Mouse (Mus musculus) midbrain, postnatal 0 days (tissue): ENCODE measurements around the gene Olfr556. TPM values are rescaled to one million over a fixed set of nuclear protein-coding genes. Genes with fewer than 3 reads are reported as not detected.

Experiments
- ATAC-seq: fragments of 200-750 bp; cut with Nextera tagmentation; 2 replicates; pipeline ENCODE4 v1.8.0; 2017; ENCODE audit warnings: moderate number of reproducible peaks, mild to moderate bottlenecking, moderate TSS enrichment, moderate library complexity; ENCODE audit not compliant: low FRiP score
- DNase-seq: peaks from one replicate; pipeline ENCODE4 v3.0.0-alpha.2; 2015; ENCODE audit warnings: low spot score
- H3K27ac ChIP-seq: fragments of 300-500 bp; sonication (generic); 2 replicates; pipeline ENCODE4 v1.5.1; 2014; ENCODE audit warnings: low read depth, mild to moderate bottlenecking, low read length, mixed read lengths
- H3K27me3 ChIP-seq: fragments of 300-500 bp; sonication (generic); 2 replicates; pipeline ENCODE4 v1.6.1; 2014; ENCODE audit warnings: low read length, control low read depth, mixed read lengths; ENCODE audit not compliant: insufficient read depth
- H3K36me3 ChIP-seq: fragments of 300-500 bp; sonication (generic); 2 replicates; pipeline ENCODE4 v1.6.1; 2014; ENCODE audit warnings: low read length, control low read depth, mixed read lengths; ENCODE audit not compliant: insufficient read depth
- H3K4me1 ChIP-seq: fragments of 300-500 bp; sonication (generic); 2 replicates; pipeline ENCODE4 v1.6.1; 2014; ENCODE audit warnings: mild to moderate bottlenecking, control low read depth, antibody characterized with exemption, low read length, mixed read lengths; ENCODE audit not compliant: insufficient read depth
- H3K4me2 ChIP-seq: fragments of 300-500 bp; sonication (generic); 2 replicates; pipeline ENCODE4 v1.6.1; 2014; ENCODE audit warnings: low read depth, mild to moderate bottlenecking, low read length, mixed read lengths; ENCODE audit not compliant: poor library complexity, severe bottlenecking
- H3K4me3 ChIP-seq: fragments of 300-500 bp; sonication (generic); 2 replicates; pipeline ENCODE4 v1.5.1; 2014; ENCODE audit warnings: low read depth, mild to moderate bottlenecking, low read length, moderate library complexity
- H3K9ac ChIP-seq: fragments of 300-500 bp; sonication (generic); replicated peaks from 2 replicates; pipeline ENCODE4 v1.6.1; 2014; ENCODE audit warnings: mild to moderate bottlenecking, low read length, moderate library complexity, mixed read lengths; ENCODE audit not compliant: poor library complexity, severe bottlenecking
- H3K9me3 ChIP-seq: fragments of 300-500 bp; sonication (generic); 2 replicates; pipeline ENCODE4 v1.6.1; 2016; ENCODE audit warnings: low read length, control low read depth
- CTCF ChIP-seq: IDR thresholded peaks from 2 replicates; pipeline ENCODE4 v1.5.1; 2016; ENCODE audit warnings: antibody characterized with exemption, mild to moderate bottlenecking
- WGBS: fragments of 180-500 bp; shearing (Covaris S2); extraction: QIAGEN DNeasy Blood & Tissue Kit; methylation state at CpG from one replicate; pipeline ENCODE4 v1.1.7; 2014; 5-methylcytosine and 5-hydroxymethylcytosine counted together
- polyA plus RNA-seq: library from polyadenylated mRNA; unstranded; fragments of >200 nt; fragmentation: Nextera tagmentation; extraction: Ambion mirVana; gene quantifications from 2 replicates; pipeline ENCODE4 v1.2.1, GENCODE M21; 2015
- total RNA-seq: library from RNA; depleted of rRNA; stranded (reverse); fragments of >200 nt; gene quantifications from 2 replicates; pipeline ENCODE4 v1.2.3, GENCODE M21; 2014; rRNA removed

Gene Olfr556
- total and polyA plus RNA-seq, 2 experiments from 2014 or later = not detected

DNA sequence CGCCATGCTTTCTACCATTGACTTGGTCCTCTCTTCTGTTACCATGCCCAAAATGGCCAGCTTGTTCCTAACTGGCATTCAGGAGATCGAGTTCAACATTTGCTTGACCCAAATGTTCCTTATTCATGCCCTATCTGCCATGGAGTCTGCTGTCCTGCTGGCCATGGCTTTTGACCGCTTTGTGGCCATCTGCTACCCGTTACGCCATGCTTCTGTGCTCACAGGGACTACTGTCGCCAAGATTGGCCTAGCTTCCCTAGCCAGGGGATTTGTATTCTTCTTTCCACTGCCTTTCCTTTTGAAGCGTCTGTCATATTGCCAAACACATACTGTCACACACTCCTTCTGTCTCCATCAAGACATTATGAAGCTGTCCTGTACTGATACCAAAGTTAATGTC, 33.8 kb downstream of the Olfr556 start:
- Histone ChIP-seq H3K9ac (no peak overlapping the region), H3K36me3 (no peaks in the 10 kb centered on the region), H3K9me3 (no peaks in the 10 kb centered on the region), H3K4me3 (no peak overlapping the region), H3K27ac (no peak overlapping the region), H3K4me1 (no peaks in the 10 kb centered on the region), H3K4me2 (no peak overlapping the region), H3K27me3 (no peaks in the 10 kb centered on the region)
- TF ChIP-seq CTCF = no peak
- WGBS = 90% methylated on average over 7 of the region's 7 CpGs
- no peak for DNase-seq
- no peak for ATAC-seq

DNA sequence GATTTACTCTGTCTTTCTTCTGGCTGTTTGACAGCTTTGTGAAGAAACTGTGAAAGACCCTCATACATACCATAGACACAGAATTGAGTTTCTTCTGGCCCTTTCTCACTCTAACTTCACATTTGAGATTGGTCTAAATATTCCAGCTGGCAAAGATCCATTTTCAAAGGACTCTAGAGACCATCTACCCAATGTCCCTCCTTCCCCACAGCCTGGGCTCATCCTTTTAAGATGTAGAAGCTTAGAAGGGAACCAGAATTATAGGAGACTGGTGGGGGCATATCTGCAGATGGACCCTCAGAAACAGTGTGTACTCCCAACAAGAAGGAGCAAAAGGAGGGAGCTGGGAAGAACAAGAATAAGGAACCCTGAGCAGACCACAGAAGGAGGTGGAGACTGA, 37.2 kb downstream of the Olfr556 start, which contains the start of gene Olfr558:
TSS of gene Olfr558 (plus strand) at position 301 of the 400 bp plus-strand sequence.
- H3K4me1 ChIP-seq = no peaks in the 10 kb centered on the region
- DNase-seq = no peak
- TF ChIP-seq CTCF = no peak
- H3K9me3 ChIP-seq = no peaks in the 10 kb centered on the region
- H3K9ac ChIP-seq = no peak within 1 kb of the TSS
- no peak for ATAC-seq
- H3K27ac ChIP-seq = no peak within 1 kb of the TSS
- H3K36me3 ChIP-seq = no peaks in the 10 kb centered on the region
- H3K4me2 ChIP-seq = no peak within 1 kb of the TSS
- H3K27me3 ChIP-seq = no peaks in the 10 kb centered on the region
- no peak within 1 kb of the TSS for H3K4me3 ChIP-seq

- no peaks in the 10 kb centered on the region for H3K27me3 ChIP-seq
- H3K4me3 ChIP-seq = no peak within 1 kb of the TSS
- WGBS = 47% methylated on average over 1 of the region's 1 CpGs
These were observed 54.3 kb downstream of the Olfr556 start, which contains the start of gene Olfr33 for GRCm38 (mm10) chr7:102718970-102719369. Gene Olfr33, minus strand, starts transcription at chr7:102719070.

More at GRCm38 (mm10) chr7:102718970-102719369, 54.3 kb downstream of the Olfr556 start, which contains the start of gene Olfr33:
- Histone ChIP-seq H3K36me3 (no peaks in the 10 kb centered on the region), H3K9ac (no peak within 1 kb of the TSS), H3K4me1 (no peaks in the 10 kb centered on the region), H3K4me2 (no peak within 1 kb of the TSS), H3K27ac (no peak within 1 kb of the TSS), H3K9me3 (no peaks in the 10 kb centered on the region)
- TF ChIP-seq CTCF = no peak
- DNase-seq = no peak
- ATAC-seq = no peak

Other genes starting within 250 kb of the Olfr556 start
- 31.2 and 35.6 TPM in 2 replicates for gene Rrm1, start 223.2 kb upstream of the Olfr556 start, total RNA-seq
- gene Rrm1, start 223.2 kb upstream of the Olfr556 start, polyA plus RNA-seq = 25.0 and 26.1 TPM in 2 replicates
- not detected in 2 replicates for gene Olfr543, start 183.2 kb upstream of the Olfr556 start, total RNA-seq
- gene Olfr543, start 183.2 kb upstream of the Olfr556 start, polyA plus RNA-seq = 0.29 and 0.38 TPM in 2 replicates
- gene Olfr544, start 176.6 kb upstream of the Olfr556 start, total RNA-seq = not detected in 2 replicates
- 0.12 TPM in 1 of 2 replicates, not detected in the other for gene Olfr544, start 176.6 kb upstream of the Olfr556 start, polyA plus RNA-seq
- not detected in 2 replicates for gene Olfr545, start 165.3 kb upstream of the Olfr556 start, total RNA-seq
- gene Olfr545, start 165.3 kb upstream of the Olfr556 start, polyA plus RNA-seq = 0.07 and 0.17 TPM in 2 replicates
- gene Olfr547, start 130.2 kb upstream of the Olfr556 start, total RNA-seq = not detected in 2 replicates
- not detected in 2 replicates for gene Olfr547, start 130.2 kb upstream of the Olfr556 start, polyA plus RNA-seq
- gene Olfr548-ps1, start 124.0 kb upstream of the Olfr556 start, total RNA-seq = not detected in 2 replicates
- not detected in 2 replicates for gene Olfr548-ps1, start 124.0 kb upstream of the Olfr556 start, polyA plus RNA-seq
- gene Olfr549, start 115.0 kb upstream of the Olfr556 start, total RNA-seq = not detected in 2 replicates
- not detected in 2 replicates for gene Olfr549, start 115.0 kb upstream of the Olfr556 start, polyA plus RNA-seq
- 2.1 and 3.8 TPM in 2 replicates for gene Trim21, start 99.4 kb upstream of the Olfr556 start, total RNA-seq
- gene Trim21, start 99.4 kb upstream of the Olfr556 start, polyA plus RNA-seq = 0.27 and 0.42 TPM in 2 replicates
- not detected in 2 replicates for gene Olfr550, start 93.5 kb upstream of the Olfr556 start, total RNA-seq
- gene Olfr550, start 93.5 kb upstream of the Olfr556 start, polyA plus RNA-seq = not detected in 2 replicates
- gene Olfr551, start 73.0 kb upstream of the Olfr556 start, total RNA-seq = not detected in 2 replicates
- not detected in 2 replicates for gene Olfr551, start 73.0 kb upstream of the Olfr556 start, polyA plus RNA-seq
- not detected in 2 replicates for gene Olfr552, start 67.1 kb upstream of the Olfr556 start, total RNA-seq
- not detected in 2 replicates for gene Olfr552, start 67.1 kb upstream of the Olfr556 start, polyA plus RNA-seq
- gene Olfr553, start 46.7 kb upstream of the Olfr556 start, total RNA-seq = not detected in 2 replicates
- not detected in 2 replicates for gene Olfr553, start 46.7 kb upstream of the Olfr556 start, polyA plus RNA-seq
- gene Olfr554, start 26.5 kb upstream of the Olfr556 start, total RNA-seq = not detected in 2 replicates
- gene Olfr554, start 26.5 kb upstream of the Olfr556 start, polyA plus RNA-seq = not detected in 2 replicates
- not detected in 2 replicates for gene Olfr555, start 6.1 kb upstream of the Olfr556 start, total RNA-seq
- gene Olfr555, start 6.1 kb upstream of the Olfr556 start, polyA plus RNA-seq = not detected in 2 replicates
- 6.9 and 7.1 TPM in 2 replicates for gene Trim68, start 22.4 kb downstream of the Olfr556 start, total RNA-seq
- gene Trim68, start 22.4 kb downstream of the Olfr556 start, polyA plus RNA-seq = 4.9 and 5.7 TPM in 2 replicates
- not detected in 2 replicates for gene Olfr557, start 31.0 kb downstream of the Olfr556 start, total RNA-seq
- not detected in 2 replicates for gene Olfr557, start 31.0 kb downstream of the Olfr556 start, polyA plus RNA-seq
- 0.05 and 0.16 TPM in 2 replicates for gene Olfr558, start 37.3 kb downstream of the Olfr556 start, total RNA-seq
- not detected in 2 replicates for gene Olfr558, start 37.3 kb downstream of the Olfr556 start, polyA plus RNA-seq
- not detected in 2 replicates for gene Olfr33, start 54.2 kb downstream of the Olfr556 start, total RNA-seq
- not detected in 2 replicates for gene Olfr33, start 54.2 kb downstream of the Olfr556 start, polyA plus RNA-seq
- gene Olfr559, start 62.6 kb downstream of the Olfr556 start, total RNA-seq = not detected in 2 replicates
- gene Olfr559, start 62.6 kb downstream of the Olfr556 start, polyA plus RNA-seq = not detected in 2 replicates
- not detected in 2 replicates for gene Olfr560, start 94.5 kb downstream of the Olfr556 start, total RNA-seq
- not detected in 2 replicates for gene Olfr560, start 94.5 kb downstream of the Olfr556 start, polyA plus RNA-seq
- gene Olfr78, start 94.6 kb downstream of the Olfr556 start, total RNA-seq = not detected in 2 replicates
- gene Olfr78, start 94.6 kb downstream of the Olfr556 start, polyA plus RNA-seq = 0.09 and 0.10 TPM in 2 replicates
- not detected in 2 replicates for gene Olfr561, start 106.3 kb downstream of the Olfr556 start, total RNA-seq
- 0.06 TPM in 1 of 2 replicates, not detected in the other for gene Olfr561, start 106.3 kb downstream of the Olfr556 start, polyA plus RNA-seq
- not detected in 2 replicates for gene Olfr564, start 138.6 kb downstream of the Olfr556 start, total RNA-seq
- gene Olfr564, start 138.6 kb downstream of the Olfr556 start, polyA plus RNA-seq = not detected in 2 replicates
- not detected in 2 replicates for gene Olfr566, start 193.9 kb downstream of the Olfr556 start, total RNA-seq
- gene Olfr566, start 193.9 kb downstream of the Olfr556 start, polyA plus RNA-seq = not detected in 2 replicates
- gene Olfr568, start 212.2 kb downstream of the Olfr556 start, total RNA-seq = not detected in 2 replicates
- not detected in 2 replicates for gene Olfr568, start 212.2 kb downstream of the Olfr556 start, polyA plus RNA-seq
- gene Olfr569, start 226.0 kb downstream of the Olfr556 start, total RNA-seq = not detected in 2 replicates
- gene Olfr569, start 226.0 kb downstream of the Olfr556 start, polyA plus RNA-seq = not detected in 2 replicates
- gene Olfr570, start 229.7 kb downstream of the Olfr556 start, total RNA-seq = not detected in 2 replicates
- not detected in 2 replicates for gene Olfr570, start 229.7 kb downstream of the Olfr556 start, polyA plus RNA-seq